Mouse (Mus musculus) ES-Bruce4 (cell line): ENCODE results near the gene Pus1. TPM values are rescaled to one million over a fixed set of nuclear protein-coding genes. Genes with fewer than 3 reads are reported as not detected.

Experiments used
- H3K27ac ChIP-seq: 2 replicates; pipeline ENCODE4 v1.5.1; 2012; ENCODE audit warnings: low read length, inconsistent platforms; ENCODE audit not compliant: insufficient read depth
- H3K27me3 ChIP-seq: 2 replicates; pipeline ENCODE4 v1.6.1; 2012; ENCODE audit warnings: mild to moderate bottlenecking, low read length, inconsistent platforms; ENCODE audit not compliant: control insufficient read depth, poor library complexity, insufficient read depth, severe bottlenecking
- H3K36me3 ChIP-seq: 2 replicates; pipeline ENCODE4 v1.6.1; 2012; ENCODE audit warnings: inconsistent platforms, mild to moderate bottlenecking, low read length, moderate library complexity; ENCODE audit not compliant: control insufficient read depth, poor library complexity, insufficient read depth, severe bottlenecking
- H3K4me1 ChIP-seq: one replicate; pipeline ENCODE4 v1.8.1; 2011; ENCODE audit warnings: low read length; ENCODE audit not compliant: control insufficient read depth, insufficient read depth
- H3K4me3 ChIP-seq: 2 replicates; pipeline ENCODE4 v1.5.1; 2011; ENCODE audit warnings: low read depth, mild to moderate bottlenecking, low read length
- H3K9ac ChIP-seq: 2 replicates; pipeline ENCODE4 v1.6.1; 2012; ENCODE audit warnings: low read depth, mild to moderate bottlenecking, inconsistent platforms; ENCODE audit not compliant: poor library complexity, severe bottlenecking
- H3K9me3 ChIP-seq: replicated peaks from 2 replicates; pipeline ENCODE4 v1.6.1; 2012; ENCODE audit warnings: mild to moderate bottlenecking, low read length, inconsistent platforms; ENCODE audit not compliant: control insufficient read depth, poor library complexity, insufficient read depth, severe bottlenecking
- CTCF ChIP-seq: IDR thresholded peaks from one replicate; pipeline ENCODE4 v1.8.1; 2011; ENCODE audit warnings: low read depth, low read length
- EP300 ChIP-seq: IDR thresholded peaks from 2 replicates; pipeline ENCODE4 v1.6.1; 2011; ENCODE audit warnings: low read depth, low read length; ENCODE audit not compliant: insufficient read depth
- POLR2A ChIP-seq: IDR thresholded peaks from one replicate; pipeline ENCODE4 v1.8.1; 2011; ENCODE audit warnings: low read length; ENCODE audit not compliant: insufficient read depth
- polyA plus RNA-seq: library from polyadenylated mRNA; stranded (reverse); fragments of >200 nt; gene quantifications from 2 replicates; pipeline ENCODE4 v1.2.4, GENCODE M21; 2011; ENCODE audit warnings: low read depth; ENCODE audit not compliant: missing spikeins, insufficient read depth, insufficient read length

Gene Pus1
- polyA plus RNA-seq, 1 experiment = 32.4 TPM

GRCm38 (mm10) chr5:110808821-110809666 lies 28.6 kb upstream of the Pus1 start:
- Histone ChIP-seq H3K9me3 (no peaks in the 10 kb centered on the region), H3K4me1 (peaks cover 2% of the 10 kb centered on the region), H3K36me3 (peaks cover 6% of the 10 kb centered on the region; the same call in 1 of the 2 replicates), H3K27ac (peak overlapping the region; percentile 67), H3K27me3 (no peaks in the 10 kb centered on the region), H3K9ac (peak overlapping the region; percentile 97), H3K4me3 (peak overlapping the region; percentile 88)
- no peak for TF ChIP-seq CTCF
- TF ChIP-seq EP300 = peak; percentile 74

- H3K27ac ChIP-seq = peak overlapping the region; percentile 94
- TF ChIP-seq CTCF = no peak
- peak; percentile 79; the same call in 1 of the 2 replicates for TF ChIP-seq EP300
- TF ChIP-seq POLR2A = peak; percentile 65
- no peaks in the 10 kb centered on the region for H3K9me3 ChIP-seq
Observed at GRCm38 (mm10) chr5:110808061-110808631, 27.7 kb upstream of the Pus1 start.

GRCm38 (mm10) chr5:110807453-110807852 lies 27.0 kb upstream of the Pus1 start:
- peaks cover 6% of the 10 kb centered on the region; the same call in 1 of the 2 replicates for H3K36me3 ChIP-seq
- peaks cover 2% of the 10 kb centered on the region for H3K4me1 ChIP-seq
- no peaks in the 10 kb centered on the region for H3K27me3 ChIP-seq
- peak overlapping the region; percentile 88 for H3K4me3 ChIP-seq
- peak overlapping the region; percentile 97 for H3K9ac ChIP-seq
- peak overlapping the region; percentile 94 for H3K27ac ChIP-seq
- H3K9me3 ChIP-seq = no peaks in the 10 kb centered on the region
- TF ChIP-seq EP300 = no peak
- no peak for TF ChIP-seq POLR2A
- TF ChIP-seq CTCF = no peak

More at GRCm38 (mm10) chr5:110808061-110808631, 27.7 kb upstream of the Pus1 start:
- peak overlapping the region; percentile 88 for H3K4me3 ChIP-seq
- H3K4me1 ChIP-seq = peaks cover 2% of the 10 kb centered on the region
- H3K9ac ChIP-seq = peak overlapping the region; percentile 97
- no peaks in the 10 kb centered on the region for H3K27me3 ChIP-seq
- H3K36me3 ChIP-seq = peaks cover 6% of the 10 kb centered on the region; the same call in 1 of the 2 replicates

- Histone ChIP-seq H3K27me3 (no peaks in the 10 kb centered on the region), H3K4me1 (peaks cover 7% of the 10 kb centered on the region), H3K36me3 (peaks cover 6% of the 10 kb centered on the region; the same call in 1 of the 2 replicates), H3K9me3 (no peaks in the 10 kb centered on the region), H3K27ac (peak overlapping the region; percentile 94), H3K9ac (peak overlapping the region; percentile 97), H3K4me3 (peak overlapping the region; percentile 41)
- TF ChIP-seq POLR2A (no peak), CTCF (no peak), EP300 (peak; percentile 85)
Observed at GRCm38 (mm10) chr5:110806676-110807075, 26.2 kb upstream of the Pus1 start.

- H3K9ac ChIP-seq = peak overlapping the region; percentile 24
- peak overlapping the region; percentile 94 for H3K27ac ChIP-seq
- TF ChIP-seq CTCF (no peak), EP300 (peak; percentile 69; the same call in 1 of the 2 replicates)
- no peaks in the 10 kb centered on the region for H3K9me3 ChIP-seq
- H3K4me3 ChIP-seq = peak overlapping the region; percentile 14
- H3K4me1 ChIP-seq = peaks cover 10% of the 10 kb centered on the region
- H3K27me3 ChIP-seq = no peaks in the 10 kb centered on the region
- peaks cover 6% of the 10 kb centered on the region; the same call in 1 of the 2 replicates for H3K36me3 ChIP-seq
Observed at GRCm38 (mm10) chr5:110806154-110806553, 25.7 kb upstream of the Pus1 start.
